Mouse (Mus musculus): ENCODE measurements around the gene Cyp3a16. TPM values are rescaled to one million over a fixed set of nuclear protein-coding genes. Genes with fewer than 3 reads are reported as not detected.

Cyp3a16 gene
- not detected for polyA plus RNA-seq (2015; fragmentation: Illumina TruSeq; extraction: RNeasy Lipid Tissue Mini Kit (QIAGEN cat#74804); ENCODE audit: insufficient read depth, low replicate concordance)

GRCm38 (mm10) chr5:145469623-145470022, at the start of gene Cyp3a16:
TSS of gene Cyp3a16 (minus strand) at chr5:145469723.

Other genes starting within 250 kb of the Cyp3a16 start
- 43.5 TPM for gene Zfp655, start 238.0 kb downstream of the Cyp3a16 start, polyA plus RNA-seq (2015; fragmentation: Illumina TruSeq; extraction: RNeasy Lipid Tissue Mini Kit (QIAGEN cat#74804); ENCODE audit: insufficient read depth, low replicate concordance)
- gene Zscan25, start 189.2 kb downstream of the Cyp3a16 start, polyA plus RNA-seq (2015; fragmentation: Illumina TruSeq; extraction: RNeasy Lipid Tissue Mini Kit (QIAGEN cat#74804); ENCODE audit: insufficient read depth, low replicate concordance) = 4.8 TPM
- gene Cyp3a57, start 124.4 kb downstream of the Cyp3a16 start, polyA plus RNA-seq (2015; fragmentation: Illumina TruSeq; extraction: RNeasy Lipid Tissue Mini Kit (QIAGEN cat#74804); ENCODE audit: insufficient read depth, low replicate concordance) = not detected
- not detected for gene Cyp3a41b, start 115.0 kb upstream of the Cyp3a16 start, polyA plus RNA-seq (2015; fragmentation: Illumina TruSeq; extraction: RNeasy Lipid Tissue Mini Kit (QIAGEN cat#74804); ENCODE audit: insufficient read depth, low replicate concordance)